Mouse (Mus musculus) hindbrain, postnatal 0 days (tissue): ENCODE results near the gene Wfdc5. TPM values are rescaled to one million over a fixed set of nuclear protein-coding genes. Genes with fewer than 3 reads are reported as not detected.

Experiments used
- ATAC-seq: fragments of 200-750 bp; cut with Nextera tagmentation; 2 replicates; pipeline ENCODE4 v1.8.0; 2017; ENCODE audit warnings: mild to moderate bottlenecking, moderate TSS enrichment, moderate library complexity
- DNase-seq: peaks from one replicate; pipeline ENCODE4 v3.0.0-alpha.2; 2015; ENCODE audit warnings: low spot score
- H3K27ac ChIP-seq: fragments of 300-500 bp; sonication (generic); 2 replicates; pipeline ENCODE4 v1.5.1; 2014; ENCODE audit warnings: mild to moderate bottlenecking
- H3K27me3 ChIP-seq: fragments of 300-500 bp; sonication (generic); 2 replicates; pipeline ENCODE4 v1.6.1; 2014; ENCODE audit warnings: low read length, mixed read lengths; ENCODE audit not compliant: insufficient read depth
- H3K36me3 ChIP-seq: fragments of 300-500 bp; sonication (generic); 2 replicates; pipeline ENCODE4 v1.6.1; 2014; ENCODE audit warnings: low read length, mixed read lengths; ENCODE audit not compliant: insufficient read depth
- H3K4me1 ChIP-seq: fragments of 300-500 bp; sonication (generic); 2 replicates; pipeline ENCODE4 v1.6.1; 2014; ENCODE audit warnings: antibody characterized with exemption, low read length, mixed read lengths; ENCODE audit not compliant: insufficient read depth
- H3K4me2 ChIP-seq: fragments of 300-500 bp; sonication (generic); 2 replicates; pipeline ENCODE4 v1.6.1; 2014; ENCODE audit warnings: low read depth, mild to moderate bottlenecking, low read length, moderate library complexity, mixed read lengths
- H3K4me3 ChIP-seq: fragments of 300-500 bp; sonication (generic); 2 replicates; pipeline ENCODE4 v1.5.1; 2014; ENCODE audit warnings: low read length
- H3K9ac ChIP-seq: fragments of 300-500 bp; sonication (generic); replicated peaks from 2 replicates; pipeline ENCODE4 v1.6.1; 2014; ENCODE audit warnings: mild to moderate bottlenecking, low read length, moderate library complexity, mixed read lengths
- H3K9me3 ChIP-seq: fragments of 300-500 bp; sonication (generic); 2 replicates; pipeline ENCODE4 v1.6.1; 2016; ENCODE audit warnings: low read length, mixed read lengths
- CTCF ChIP-seq: IDR thresholded peaks from 2 replicates; pipeline ENCODE4 v1.5.1; 2016; ENCODE audit warnings: antibody characterized with exemption, control low read depth, low read depth
- WGBS: fragments of 180-500 bp; shearing (Covaris S2); extraction: QIAGEN DNeasy Blood & Tissue Kit; methylation state at CpG from one replicate; pipeline ENCODE4 v1.1.7; 2014; 5-methylcytosine and 5-hydroxymethylcytosine counted together
- polyA plus RNA-seq: library from polyadenylated mRNA; unstranded; fragments of >200 nt; fragmentation: Nextera tagmentation; extraction: Ambion mirVana; gene quantifications from 2 replicates; pipeline ENCODE4 v1.2.1, GENCODE M21; 2015
- total RNA-seq: library from RNA; depleted of rRNA; stranded (reverse); fragments of >200 nt; gene quantifications from 2 replicates; pipeline ENCODE4 v1.2.3, GENCODE M21; 2014

Wfdc5 gene
- total and polyA plus RNA-seq, 2 experiments from 2014 or later = not detected

GRCm38 (mm10) chr2:164188722-164189121 is 6.2 kb upstream of the Wfdc5 start:
- DNase-seq = no peak

GRCm38 (mm10) chr2:164184145-164184719 is 1.7 kb upstream of the Wfdc5 start:
- TF ChIP-seq CTCF = no peak
- ATAC-seq (no peak), DNase-seq (no peak)

More at GRCm38 (mm10) chr2:164188722-164189121, 6.2 kb upstream of the Wfdc5 start:
- H3K27me3 ChIP-seq = no peaks in the 10 kb centered on the region
- 30% methylated on average over 5 of the region's 5 CpGs for WGBS
- TF ChIP-seq CTCF = peak; percentile 65
- H3K36me3 ChIP-seq = no peaks in the 10 kb centered on the region
- ATAC-seq = no peak
- H3K4me3 ChIP-seq = no peak overlapping the region
- H3K9me3 ChIP-seq = no peaks in the 10 kb centered on the region
- no peak overlapping the region for H3K9ac ChIP-seq
- no peaks in the 10 kb centered on the region for H3K4me1 ChIP-seq
- H3K4me2 ChIP-seq = no peak overlapping the region
- H3K27ac ChIP-seq = no peak overlapping the region

GRCm38 (mm10) chr2:164183340-164183739 is 798 bp upstream of the Wfdc5 start:
- DNase-seq = no peak
- 72% methylated on average over 9 of the region's 9 CpGs for WGBS
- H3K4me3 ChIP-seq = no peak overlapping the region
- no peaks in the 10 kb centered on the region for H3K27me3 ChIP-seq
- no peak overlapping the region for H3K4me2 ChIP-seq
- no peaks in the 10 kb centered on the region for H3K9me3 ChIP-seq
- no peak for TF ChIP-seq CTCF
- H3K36me3 ChIP-seq = no peaks in the 10 kb centered on the region
- no peak overlapping the region for H3K9ac ChIP-seq
- H3K4me1 ChIP-seq = no peaks in the 10 kb centered on the region
- no peak for ATAC-seq
- H3K27ac ChIP-seq = no peak overlapping the region

More at GRCm38 (mm10) chr2:164184145-164184719, 1.7 kb upstream of the Wfdc5 start:
- H3K27ac ChIP-seq = no peak overlapping the region
- no peaks in the 10 kb centered on the region for H3K36me3 ChIP-seq
- 45% methylated on average over 9 of the region's 9 CpGs for WGBS
- H3K4me3 ChIP-seq = no peak overlapping the region
- H3K9me3 ChIP-seq = no peaks in the 10 kb centered on the region
- H3K27me3 ChIP-seq = no peaks in the 10 kb centered on the region
- H3K9ac ChIP-seq = no peak overlapping the region
- H3K4me1 ChIP-seq = no peaks in the 10 kb centered on the region
- H3K4me2 ChIP-seq = no peak overlapping the region

- no peaks in the 10 kb centered on the region for H3K4me1 ChIP-seq
- no peak overlapping the region for H3K4me2 ChIP-seq
- H3K9ac ChIP-seq = no peak overlapping the region
- ATAC-seq (no peak), DNase-seq (no peak)
- H3K27ac ChIP-seq = no peak overlapping the region
- 90% methylated on average over 4 of the region's 4 CpGs for WGBS
- no peaks in the 10 kb centered on the region for H3K36me3 ChIP-seq
- no peaks in the 10 kb centered on the region for H3K27me3 ChIP-seq
- H3K4me3 ChIP-seq = no peak overlapping the region
- no peaks in the 10 kb centered on the region for H3K9me3 ChIP-seq
- no peak for TF ChIP-seq CTCF
Observed at GRCm38 (mm10) chr2:164180770-164181169, 1.8 kb downstream of the Wfdc5 start.

- 54% methylated on average over 3 of the region's 3 CpGs for WGBS
Observed at GRCm38 (mm10) chr2:164180124-164180523, 2.4 kb downstream of the Wfdc5 start.

DNA sequence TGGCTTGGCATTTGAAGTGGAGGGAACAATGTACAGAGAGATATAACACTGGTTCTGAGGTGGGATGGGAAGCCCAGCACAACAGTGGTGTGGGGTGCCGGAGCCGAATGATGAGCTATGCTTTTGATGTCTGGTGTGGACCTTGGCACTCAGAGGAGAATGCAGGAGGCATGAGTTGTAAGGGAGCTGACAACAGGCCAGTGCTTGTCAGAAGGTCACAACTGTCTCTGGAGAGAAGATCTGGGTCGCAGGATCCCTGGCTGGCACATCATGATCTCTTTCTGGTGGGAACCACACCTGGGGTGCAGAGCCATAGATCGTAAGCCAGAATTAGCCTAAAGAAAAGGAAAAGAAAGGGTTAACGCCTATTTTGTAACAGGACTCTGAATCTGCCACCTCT is 4.7 kb downstream of the Wfdc5 start:
- TF ChIP-seq CTCF = no peak
- Histone ChIP-seq H3K27me3 (no peaks in the 10 kb centered on the region), H3K4me2 (no peak overlapping the region), H3K27ac (no peak overlapping the region), H3K36me3 (no peaks in the 10 kb centered on the region), H3K9me3 (no peaks in the 10 kb centered on the region), H3K4me3 (no peak overlapping the region), H3K4me1 (no peaks in the 10 kb centered on the region), H3K9ac (no peak overlapping the region)
- WGBS = 83% methylated on average over 5 of the region's 5 CpGs
- DNase-seq (no peak), ATAC-seq (no peak)

More at GRCm38 (mm10) chr2:164180124-164180523, 2.4 kb downstream of the Wfdc5 start:
- H3K4me2 ChIP-seq = no peak overlapping the region
- no peak for ATAC-seq
- DNase-seq = peak; percentile 36
- TF ChIP-seq CTCF = peak; percentile 54
- H3K27ac ChIP-seq = no peak overlapping the region
- H3K9me3 ChIP-seq = no peaks in the 10 kb centered on the region
- H3K4me3 ChIP-seq = no peak overlapping the region
- H3K36me3 ChIP-seq = no peaks in the 10 kb centered on the region
- no peaks in the 10 kb centered on the region for H3K27me3 ChIP-seq
- no peaks in the 10 kb centered on the region for H3K4me1 ChIP-seq
- H3K9ac ChIP-seq = no peak overlapping the region

DNA sequence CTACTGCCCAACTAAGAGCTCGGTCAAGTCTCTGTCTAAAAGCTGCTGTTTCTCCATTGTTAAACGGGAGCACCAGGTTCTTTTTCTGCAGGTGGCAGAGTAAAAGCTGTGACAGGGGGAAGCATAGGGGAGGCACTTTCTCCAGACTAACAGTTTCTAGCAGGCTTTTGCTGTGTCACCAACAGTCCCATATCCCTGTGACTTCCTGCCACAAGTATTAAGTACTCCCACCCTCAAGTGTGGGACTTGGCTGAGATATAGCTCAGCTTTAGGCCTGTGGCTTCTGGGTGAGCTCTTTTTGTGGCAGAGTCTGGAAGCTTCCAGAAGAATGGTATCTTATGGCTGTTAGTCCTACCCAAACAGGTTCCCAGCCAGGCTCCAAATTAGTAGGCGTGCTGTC is 6.7 kb downstream of the Wfdc5 start:
- H3K9me3 ChIP-seq = no peaks in the 10 kb centered on the region
- no peak for ATAC-seq
- H3K27me3 ChIP-seq = peaks cover 12% of the 10 kb centered on the region
- H3K36me3 ChIP-seq = no peaks in the 10 kb centered on the region
- 70% methylated on average over 3 of the region's 3 CpGs for WGBS
- no peak overlapping the region for H3K4me3 ChIP-seq
- peaks cover under 1% of the 10 kb centered on the region; the same call in 1 of the 2 replicates for H3K4me1 ChIP-seq
- no peak for DNase-seq
- H3K27ac ChIP-seq = no peak overlapping the region
- no peak overlapping the region for H3K9ac ChIP-seq
- no peak for TF ChIP-seq CTCF
- H3K4me2 ChIP-seq = no peak overlapping the region
